Mouse (Mus musculus) Patski (cell line): ENCODE measurements at regions not wholly inside any gene's neighbourhood (a gene's known extent, or its start where the extent isn't known, plus 50 kb on each side); places are given as distances from the start of the nearest gene placed in this dataset.
A peak's percentile ranks its signal among the peaks of the same experiment; 100 is the strongest.

Experiments used
- ATAC-seq: fragments of 100-300 bp; one replicate; pipeline ENCODE4 v1.8.0; 2021
- CTCF ChIA-PET: fragments of 350-600 bp; sonication (Branson Sonifier 250); formaldehyde crosslinking; loops from one replicate; lab custom pipeline; 2022; ENCODE audit warnings: inconsistent platforms; lab: Charles Lee
- POLR2A ChIA-PET: fragments of 350-600 bp; sonication (Branson Sonifier 250); formaldehyde crosslinking; loops from one replicate; lab custom pipeline; 2022; ENCODE audit warnings: antibody characterized with exemption, inconsistent platforms; lab: Charles Lee
- DNase-seq: peaks from one replicate; pipeline ENCODE4 v3.0.0-alpha.2; 2011; ENCODE audit warnings: low read depth, low spot score
- H3K27me3 ChIP-seq: fragments of 371-371 bp; one replicate; pipeline ENCODE4 v1.5.1; 2021
- CTCF ChIP-seq: fragments of 100-300 bp; IDR thresholded peaks from one replicate; pipeline ENCODE4 v1.5.1; 2021
- in situ Hi-C: fragments of 300-500 bp; cut with MboI; formaldehyde crosslinking; loops from 3 replicates; pipeline ENCODE4 v1.11.1; 2018; ENCODE audit warnings: low pct_unique_long_range_greater_than_20kb, mixed read lengths

DNA sequence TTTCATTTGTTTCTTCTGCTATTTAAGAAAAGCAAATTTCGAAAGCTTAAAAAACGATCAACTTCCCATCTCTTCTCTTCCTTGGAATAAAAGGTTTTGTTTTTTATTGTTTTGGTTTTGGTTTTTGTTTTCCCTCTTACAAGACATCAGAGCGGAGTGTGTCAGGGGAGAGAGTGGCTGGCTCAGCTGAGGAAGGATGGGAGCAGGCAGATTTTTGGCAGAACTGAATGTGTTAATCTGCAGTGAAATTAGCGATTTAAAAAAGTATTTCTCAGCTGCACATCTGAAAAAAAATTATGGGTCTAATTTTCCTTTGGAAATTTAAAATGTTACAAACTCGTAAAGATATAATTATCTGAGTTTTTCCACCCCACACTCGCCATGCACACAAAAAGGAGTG lies 868.7 kb downstream of the Tmem182 start:
- in situ Hi-C loops: no loop called here
- DNase-seq (no peak), ATAC-seq (no peak)
- CTCF ChIA-PET: no interaction called here
- no peak for TF ChIP-seq CTCF
- POLR2A ChIA-PET: no interaction called here
- peaks cover 36% of the 10 kb centered on the region for H3K27me3 ChIP-seq

DNA sequence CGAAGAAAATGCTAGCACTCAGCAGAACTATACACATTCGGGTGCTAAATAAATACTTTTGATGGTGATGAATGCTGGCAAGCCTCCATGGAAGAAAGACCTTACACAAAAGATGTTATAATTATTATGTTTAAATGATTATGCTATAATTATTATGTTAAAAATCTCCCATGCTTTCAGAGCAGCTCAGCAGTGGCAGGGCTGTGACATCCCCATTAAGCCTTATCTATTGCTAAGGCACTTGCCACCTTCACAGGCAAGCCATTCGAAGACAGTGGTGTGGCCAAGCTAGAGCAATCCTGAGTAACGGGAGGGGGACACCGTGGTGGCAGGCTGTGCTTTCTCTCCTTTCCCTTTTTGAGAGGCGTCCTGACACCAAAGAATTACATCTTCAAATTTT lies 869.9 kb downstream of the Tmem182 start:
- TF ChIP-seq CTCF: no peak
- POLR2A ChIA-PET: no interaction called here
- CTCF ChIA-PET: no interaction called here
- H3K27me3 ChIP-seq: peaks cover 35% of the 10 kb centered on the region
- in situ Hi-C loops: no loop called here
- no peak for DNase-seq
- no peak for ATAC-seq

DNA sequence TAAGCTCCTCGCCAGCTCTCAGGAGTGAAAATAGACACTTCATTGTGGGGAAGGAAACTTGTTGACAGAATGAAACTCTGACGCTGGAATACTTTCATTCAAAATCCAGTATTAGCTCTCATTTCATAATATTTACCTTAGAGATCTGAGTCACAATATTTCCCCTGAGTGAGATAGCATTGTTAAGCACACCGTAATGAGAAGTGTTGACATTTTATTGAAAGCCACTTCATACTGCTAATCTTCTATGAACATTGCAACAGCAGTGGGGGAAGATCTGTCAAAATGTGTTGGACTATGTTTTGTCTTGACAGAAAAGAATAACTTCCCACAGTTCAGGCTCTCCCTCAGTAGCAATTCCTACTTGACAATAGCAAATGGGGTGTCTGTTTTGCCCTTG lies 900.3 kb downstream of the Tmem182 start:
- TF ChIP-seq CTCF: no peak
- ChIA-PET POLR2A (no interaction called here), CTCF (no interaction called here)
- DNase-seq: no peak
- peaks cover 7% of the 10 kb centered on the region for H3K27me3 ChIP-seq
- in situ Hi-C loops: no loop called here
- ATAC-seq: no peak

DNA sequence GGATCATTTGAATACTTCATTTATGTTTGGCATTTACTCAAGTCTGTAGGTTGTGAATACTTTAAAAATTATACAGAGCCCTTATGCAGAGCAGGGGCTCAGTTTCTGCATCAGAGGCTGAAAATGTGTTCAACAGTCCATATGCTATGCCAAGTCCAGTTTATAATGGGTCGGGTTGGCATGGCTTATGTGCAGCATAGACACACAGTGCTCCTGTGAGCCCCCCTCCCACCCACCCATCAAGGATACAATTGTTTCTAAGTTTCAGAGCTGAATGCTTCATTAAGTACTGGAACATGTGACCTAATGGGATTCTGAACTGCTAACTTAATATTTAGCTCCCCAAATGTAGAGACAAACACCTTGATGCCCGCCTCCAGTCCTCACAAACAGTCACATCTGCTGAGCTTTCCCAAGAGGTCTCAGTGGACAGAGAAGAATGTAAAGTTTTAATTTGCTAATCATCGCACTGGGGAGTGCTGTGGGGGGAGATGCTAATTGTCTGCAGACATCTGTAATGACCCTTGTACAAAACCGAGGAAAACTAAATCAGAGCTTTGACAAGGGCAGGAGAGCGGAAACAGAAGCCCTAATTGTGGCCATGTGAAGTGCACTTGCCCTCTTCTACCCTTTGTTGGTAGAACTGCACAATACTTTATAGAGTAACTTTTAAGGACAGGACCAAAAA lies 937.4 kb downstream of the Tmem182 start:
- POLR2A ChIA-PET: no interaction called here
- H3K27me3 ChIP-seq: no peaks in the 10 kb centered on the region
- CTCF ChIA-PET: interaction anchor here (0.6 kb wide), 1 partner anchor 30 kb away, joined by 3 read pairs; no protein-coding TSS in a partner anchor
- ATAC-seq (no peak), DNase-seq (no peak)
- in situ Hi-C loops: no loop called here
- TF ChIP-seq CTCF: no peak

DNA sequence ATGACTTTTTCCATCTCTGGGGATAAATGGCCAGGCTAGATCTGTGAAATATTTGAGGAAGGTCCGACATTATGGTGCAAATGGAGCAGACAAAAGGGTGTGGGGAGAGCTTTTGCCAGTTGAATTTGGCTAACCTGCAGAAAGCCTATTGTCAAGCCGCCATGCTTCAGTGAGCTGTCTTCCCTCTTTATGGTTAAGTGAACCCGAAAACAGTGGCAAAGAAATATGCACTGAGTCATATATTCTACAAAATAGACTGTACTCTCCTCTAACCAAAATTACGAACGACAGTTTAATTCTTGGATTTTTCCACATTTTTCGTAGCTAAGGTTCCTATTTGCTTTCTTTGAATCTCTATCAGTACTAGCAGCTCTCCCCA lies 937.9 kb downstream of the Tmem182 start:
- POLR2A ChIA-PET: no interaction called here
- no peaks in the 10 kb centered on the region for H3K27me3 ChIP-seq
- DNase-seq (no peak), ATAC-seq (peak; percentile 35)
- in situ Hi-C loops: no loop called here
- no peak for TF ChIP-seq CTCF
- CTCF ChIA-PET: interaction anchor here (0.6 kb wide), 1 partner anchor 31 kb away, joined by 3 read pairs; no protein-coding TSS in a partner anchor

DNA sequence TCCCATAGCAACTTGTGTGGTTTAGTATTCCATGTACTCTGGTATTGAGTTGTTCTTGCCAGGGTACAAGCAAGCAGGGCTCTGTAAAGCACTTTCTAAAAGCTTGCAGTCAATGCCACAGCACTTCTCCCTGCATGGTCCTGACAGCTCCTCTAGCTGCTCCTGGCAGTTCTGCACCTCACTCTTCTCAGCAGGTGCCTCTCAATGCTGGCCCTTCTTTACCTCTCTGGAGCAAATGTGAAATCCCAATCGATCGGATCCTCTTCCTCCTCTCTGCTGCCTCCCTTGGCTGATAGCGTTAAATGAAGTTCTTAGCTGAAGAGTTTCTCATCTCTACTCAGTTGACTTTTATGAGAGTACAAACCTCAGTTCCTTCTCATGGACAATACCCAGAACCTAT lies 939.1 kb downstream of the Tmem182 start:
- no peak for TF ChIP-seq CTCF
- in situ Hi-C loops: no loop called here
- POLR2A ChIA-PET: interaction anchor here (0.6 kb wide), 1 partner anchor 10 kb away, joined by 3 read pairs; no protein-coding TSS in a partner anchor
- peaks cover 4% of the 10 kb centered on the region for H3K27me3 ChIP-seq
- DNase-seq (no peak), ATAC-seq (no peak)
- CTCF ChIA-PET: interaction anchor here (1.1 to 1.3 kb wide), 2 partner anchors 13 to 27 kb away, joined by 3 read pairs; no protein-coding TSS in a partner anchor

DNA sequence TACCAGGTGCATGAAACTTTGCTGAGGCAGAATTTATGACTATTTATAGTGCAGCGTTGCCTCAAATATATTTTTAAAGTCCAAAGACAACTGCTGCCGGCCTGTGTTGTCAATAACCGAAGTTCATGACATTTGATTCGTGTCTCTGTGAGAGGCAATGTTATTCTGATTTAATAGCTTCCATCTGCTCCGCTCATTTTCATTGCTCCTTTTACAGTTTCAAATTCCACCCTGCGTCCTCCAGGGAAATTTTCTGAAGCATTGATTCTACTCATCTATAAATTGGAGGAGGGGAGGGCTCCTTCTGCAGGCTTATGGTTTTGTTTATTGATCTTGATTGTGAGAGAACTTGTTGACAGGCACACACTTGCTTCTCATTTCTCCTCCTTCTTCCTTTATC lies 936.2 kb upstream of the Pou3f3 start:
- ATAC-seq: no peak
- DNase-seq: no peak
- no peak for TF ChIP-seq CTCF
- peaks cover 27% of the 10 kb centered on the region for H3K27me3 ChIP-seq
- ChIA-PET POLR2A (no interaction called here), CTCF (no interaction called here)
- in situ Hi-C loops: no loop called here
